Mouse (Mus musculus): Measurements from ENCODE around the gene Susd6.

- TF ChIP-seq CTCF (IDR thresholded peaks at IDR 0.05; ENCODE audit: low read depth) = no peak
- TF ChIP-seq EP300 (IDR thresholded peaks at IDR 0.05; ENCODE audit: low read depth) = no peak
These were observed 137.2 kb downstream of the Susd6 start for GRCm38 (mm10) chr12:80927518-80927917.

Measured in liver, embryonic 14.5 days (tissue).